Mouse (Mus musculus): ENCODE results near the gene Ak2. TPM values are rescaled to one million over a fixed set of nuclear protein-coding genes. Genes with fewer than 3 reads are reported as not detected.

Gene Ak2
- total and polyA plus RNA-seq, 2 experiments from 2014 or later: 58.6 to 148 TPM

DNA sequence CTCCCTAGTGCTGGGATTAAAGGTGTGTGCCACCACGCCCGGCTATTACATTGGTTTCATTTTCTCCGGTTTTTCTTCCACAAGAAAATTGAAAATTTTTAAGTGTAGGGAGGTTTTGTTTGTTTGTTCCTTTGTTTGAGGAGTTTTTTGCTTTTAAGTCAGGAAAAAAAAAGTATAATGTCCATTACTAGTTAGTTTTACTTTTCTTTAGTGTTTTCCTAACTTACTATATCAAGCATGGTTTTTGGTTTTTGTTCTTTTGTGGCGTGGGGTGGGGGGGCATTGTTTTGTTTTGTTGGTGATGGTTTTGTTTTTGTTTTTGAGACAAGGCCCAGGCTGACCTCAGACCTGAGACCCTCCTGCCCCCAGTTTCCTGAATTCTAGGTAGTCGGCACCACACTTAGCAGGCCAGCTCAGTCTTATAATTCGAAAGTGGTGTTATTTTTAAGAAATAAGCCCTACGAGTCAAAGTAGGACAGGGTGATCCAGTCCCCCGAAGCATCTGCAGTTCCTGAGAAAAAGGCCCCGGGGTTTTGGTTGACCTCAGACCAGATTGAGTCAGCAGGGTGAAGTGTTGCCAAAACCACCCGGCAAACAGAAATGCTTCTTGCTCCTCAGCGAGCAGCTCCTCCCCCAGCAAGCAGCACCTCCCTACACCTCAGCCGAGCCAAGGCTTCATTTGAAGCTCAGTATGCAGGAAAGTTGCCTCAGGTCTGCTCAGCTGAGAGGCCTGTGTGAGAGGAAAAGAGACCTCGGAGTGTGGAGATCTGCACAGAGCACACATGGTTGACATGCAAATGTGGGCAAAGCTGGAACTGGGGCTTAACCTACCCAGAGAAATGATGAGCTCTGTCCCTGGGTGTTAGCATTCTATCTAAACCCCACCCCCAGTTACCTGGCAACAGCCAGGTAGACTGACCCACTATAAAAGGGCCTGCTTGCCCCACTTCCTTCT, 43.2 kb downstream of the Ak2 start:
- Histone ChIP-seq H3K4me3 (ENCODE audit: low read depth, low read length) (no peak overlapping the region), H3K4me2 (ENCODE audit: low read depth, low read length) (no peak overlapping the region), H3K4me1 (ENCODE audit: control insufficient read depth, insufficient read depth) (peaks cover 19% of the 10 kb centered on the region), H3K27ac (ENCODE audit: low read depth) (peak overlapping the region; percentile 28; the same call in 1 of the 2 replicates), H3K36me3 (replicated peaks; ENCODE audit: control insufficient read depth, insufficient read depth, low read length) (no peaks in the 10 kb centered on the region), H3K9me3 (replicated peaks; ENCODE audit: control insufficient read depth, low read length) (no peaks in the 10 kb centered on the region), H3K9ac (replicated peaks; ENCODE audit: low read depth, low read length) (no peak overlapping the region), H3K27me3 (ENCODE audit: control insufficient read depth, insufficient read depth, low read length) (no peaks in the 10 kb centered on the region)
- 41% methylated on average over 13 of the region's 13 CpGs for WGBS
- TF ChIP-seq CTCF (IDR thresholded peaks at IDR 0.05; ENCODE audit: low read depth) (no peak), EP300 (IDR thresholded peaks at IDR 0.05; ENCODE audit: low read depth) (no peak)
- DNase-seq (ENCODE audit: low spot score) (no peak), ATAC-seq (ENCODE audit: insufficient read depth, low read depth) (no peak)

- Histone ChIP-seq H3K27ac (ENCODE audit: low read depth) (no peak overlapping the region), H3K36me3 (replicated peaks; ENCODE audit: control insufficient read depth, insufficient read depth, low read length) (no peaks in the 10 kb centered on the region), H3K27me3 (ENCODE audit: control insufficient read depth, insufficient read depth, low read length) (no peaks in the 10 kb centered on the region), H3K4me3 (ENCODE audit: low read depth, low read length) (no peak overlapping the region), H3K9ac (replicated peaks; ENCODE audit: low read depth, low read length) (no peak overlapping the region), H3K4me1 (ENCODE audit: control insufficient read depth, insufficient read depth) (peaks cover 19% of the 10 kb centered on the region), H3K4me2 (ENCODE audit: low read depth, low read length) (no peak overlapping the region), H3K9me3 (replicated peaks; ENCODE audit: control insufficient read depth, low read length) (no peaks in the 10 kb centered on the region)
- ATAC-seq (ENCODE audit: insufficient read depth, low read depth): no peak
- TF ChIP-seq EP300 (IDR thresholded peaks at IDR 0.05; ENCODE audit: low read depth) (no peak), CTCF (IDR thresholded peaks at IDR 0.05; ENCODE audit: low read depth) (no peak)
- WGBS: 66% methylated on average over 7 of the region's 7 CpGs
- DNase-seq (ENCODE audit: low spot score): no peak
Observed at GRCm38 (mm10) chr4:129035851-129036445, 44.2 kb downstream of the Ak2 start.

DNA sequence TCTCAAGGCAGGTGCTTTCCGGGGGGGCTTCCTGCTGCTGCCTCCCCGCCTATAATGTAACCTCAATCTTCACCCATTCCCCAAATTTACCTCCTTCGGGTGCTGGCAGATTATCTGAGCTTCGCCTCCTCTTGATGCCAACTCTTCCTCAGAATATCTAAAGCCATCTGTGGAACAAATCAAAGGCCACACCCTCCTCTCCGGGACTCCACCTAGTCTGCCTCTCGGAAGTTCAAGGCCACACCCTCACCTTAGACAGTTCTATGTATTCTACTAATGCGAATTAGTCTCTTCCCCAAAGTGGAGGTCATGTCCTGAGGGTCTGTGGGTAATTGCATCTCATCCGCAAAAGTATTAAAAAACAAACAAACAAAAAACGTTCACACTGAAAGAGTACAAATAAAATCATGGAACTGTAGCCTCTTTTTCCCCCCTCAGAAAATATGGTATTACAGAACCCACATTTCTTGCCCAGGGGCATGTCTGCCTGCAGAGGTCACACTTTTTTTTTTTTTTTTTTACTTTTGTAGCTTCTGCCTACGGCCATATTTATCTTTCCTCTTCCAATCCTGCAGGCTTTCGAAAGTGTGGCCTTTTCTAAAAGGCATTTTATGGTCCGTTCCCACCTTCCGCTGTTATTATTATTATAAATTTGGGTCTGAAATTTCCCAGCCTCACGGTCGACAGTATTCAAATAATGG, 56.1 kb downstream of the Ak2 start:
- ATAC-seq (ENCODE audit: insufficient read depth, low read depth) (no peak), DNase-seq (ENCODE audit: low spot score) (no peak)
- Histone ChIP-seq H3K4me3 (ENCODE audit: low read depth, low read length) (peak overlapping the region; percentile 62), H3K9ac (replicated peaks; ENCODE audit: low read depth, low read length) (0 out of 2 replicates have a peak overlapping the region, but pooled peaks have one; percentile 50), H3K36me3 (replicated peaks; ENCODE audit: control insufficient read depth, insufficient read depth, low read length) (no peaks in the 10 kb centered on the region), H3K4me2 (ENCODE audit: low read depth, low read length) (peak overlapping the region; percentile 83), H3K9me3 (replicated peaks; ENCODE audit: control insufficient read depth, low read length) (no peaks in the 10 kb centered on the region), H3K27ac (ENCODE audit: low read depth) (no peak overlapping the region), H3K4me1 (ENCODE audit: control insufficient read depth, insufficient read depth) (peaks cover 19% of the 10 kb centered on the region), H3K27me3 (ENCODE audit: control insufficient read depth, insufficient read depth, low read length) (peaks cover 12% of the 10 kb centered on the region)
- no peak for TF ChIP-seq CTCF (IDR thresholded peaks at IDR 0.05; ENCODE audit: low read depth)
- no peak for TF ChIP-seq EP300 (IDR thresholded peaks at IDR 0.05; ENCODE audit: low read depth)
- 34% methylated on average over 15 of the region's 15 CpGs for WGBS

- peaks cover 12% of the 10 kb centered on the region for H3K27me3 ChIP-seq (ENCODE audit: control insufficient read depth, insufficient read depth, low read length)
- H3K27ac ChIP-seq (ENCODE audit: low read depth): 0 out of 2 replicates have a peak overlapping the region, but pooled peaks have one; percentile 32
- no peaks in the 10 kb centered on the region for H3K9me3 ChIP-seq (replicated peaks; ENCODE audit: control insufficient read depth, low read length)
- WGBS: under 1% methylated on average over 47 of the region's 52 CpGs
- peaks cover 19% of the 10 kb centered on the region for H3K4me1 ChIP-seq (ENCODE audit: control insufficient read depth, insufficient read depth)
- H3K4me3 ChIP-seq (ENCODE audit: low read depth, low read length): peak overlapping the region; percentile 62
- H3K4me2 ChIP-seq (ENCODE audit: low read depth, low read length): peak overlapping the region; percentile 83
- no peak for TF ChIP-seq EP300 (IDR thresholded peaks at IDR 0.05; ENCODE audit: low read depth)
- TF ChIP-seq CTCF (IDR thresholded peaks at IDR 0.05; ENCODE audit: low read depth): no peak
- DNase-seq (ENCODE audit: low spot score) (peak; percentile 62), ATAC-seq (ENCODE audit: insufficient read depth, low read depth) (peak; percentile 83)
- H3K9ac ChIP-seq (replicated peaks; ENCODE audit: low read depth, low read length): peak overlapping the region; percentile 50
- no peaks in the 10 kb centered on the region for H3K36me3 ChIP-seq (replicated peaks; ENCODE audit: control insufficient read depth, insufficient read depth, low read length)
Observed at GRCm38 (mm10) chr4:129048501-129049305, 56.9 kb downstream of the Ak2 start.
